Mouse (Mus musculus): ENCODE results near the gene Gm1673.

DNA sequence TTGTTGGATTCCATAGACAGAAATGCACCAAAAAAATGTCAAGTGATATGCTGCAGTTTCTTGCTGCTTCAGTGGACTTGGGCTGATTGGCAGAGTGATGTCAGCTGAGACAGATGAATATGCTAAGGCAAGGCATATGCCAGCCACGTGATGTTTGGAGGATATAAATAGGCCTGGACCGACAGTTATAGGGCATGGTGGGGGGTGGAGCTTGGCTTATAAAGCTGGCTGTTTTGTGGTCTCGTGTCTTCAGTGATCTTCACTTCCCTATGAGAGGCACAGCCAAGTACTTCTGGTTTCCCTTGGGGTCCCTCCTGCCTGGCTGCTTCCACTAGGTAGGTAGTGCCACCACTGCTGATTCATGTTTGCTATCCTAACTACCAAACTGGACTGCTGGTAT, 44.8 kb upstream of the Gm1673 start:
- no peak for TF ChIP-seq POLR2A (IDR thresholded peaks at IDR 0.05; ENCODE audit: insufficient read depth, low read depth, low read length)
- no peak for TF ChIP-seq CTCF (IDR thresholded peaks at IDR 0.05; ENCODE audit: insufficient read depth, low read depth, low read length)

All from olfactory bulb, adult 2 months (tissue).